Mouse (Mus musculus) T-helper 1 cell (primary cell): Measurements from ENCODE around the gene Il20ra.

Source experiments
- in situ Hi-C: fragments of 300-600 bp; cut with MboI, MseI; formaldehyde crosslinking; loops from one replicate; pipeline ENCODE4 v1.15.1; 2025; ENCODE audit warnings: high pct_unique_total_duplicates

The Il20ra gene

DNA sequence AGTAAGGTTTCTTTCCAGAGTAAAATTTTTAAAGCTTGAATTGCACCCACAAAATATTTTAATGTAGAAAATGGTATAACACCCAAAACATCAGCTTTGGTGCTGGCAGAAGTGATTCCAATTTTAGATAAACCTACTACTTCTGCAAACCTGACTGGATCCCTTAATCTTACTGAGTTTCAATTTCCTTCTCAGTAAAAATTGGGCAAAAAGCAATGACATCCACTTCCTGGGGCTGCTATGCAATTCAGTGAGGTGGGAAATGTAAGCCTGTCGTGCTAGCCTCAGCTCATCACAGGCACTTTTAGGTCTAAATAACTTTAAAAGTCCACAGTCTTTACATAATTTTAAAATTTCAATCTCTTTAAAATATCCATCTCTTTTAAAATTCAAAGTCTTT is 33.8 kb downstream of the Il20ra start:
- in situ Hi-C loops, result no loop called here

DNA sequence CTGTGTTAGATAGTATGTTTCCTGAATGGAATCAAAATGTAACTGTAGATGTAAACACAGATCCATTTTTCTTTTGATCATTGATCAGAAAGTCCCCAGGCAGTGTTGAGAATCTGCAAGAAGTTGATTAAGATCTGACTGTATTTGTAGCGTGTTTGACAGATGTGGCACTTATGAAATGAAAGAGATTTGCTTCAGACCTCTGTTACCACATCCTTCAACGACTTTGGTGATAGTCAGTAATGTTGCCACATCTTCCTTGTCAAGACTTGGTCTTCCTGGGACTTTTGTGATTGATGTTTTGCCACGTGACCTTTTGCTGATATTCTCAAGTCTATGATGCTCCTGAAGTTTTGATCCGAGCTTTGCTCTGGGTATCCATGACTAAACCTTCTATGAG is 35.3 kb downstream of the Il20ra start:
- in situ Hi-C loops, result no loop called here

DNA sequence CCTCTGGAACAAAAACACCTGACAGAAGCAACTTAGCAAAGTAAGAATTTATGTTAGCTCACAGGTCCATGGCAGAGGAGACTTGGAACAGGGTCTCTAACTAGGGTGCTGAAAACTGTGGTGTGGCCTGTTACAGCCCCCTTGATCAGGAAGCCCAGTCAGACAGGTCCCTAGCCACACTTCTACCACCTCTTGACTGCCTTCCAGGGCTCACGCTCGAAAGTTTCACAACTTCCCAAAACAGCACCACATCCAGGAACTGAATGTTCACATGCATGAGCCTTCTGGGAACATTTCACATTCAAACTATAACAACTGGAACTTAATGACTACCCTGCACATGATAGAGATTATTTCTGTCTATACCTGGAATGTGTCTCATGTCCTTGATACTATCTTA is 53.1 kb downstream of the Il20ra start:
- in situ Hi-C loops, result no loop called here

DNA sequence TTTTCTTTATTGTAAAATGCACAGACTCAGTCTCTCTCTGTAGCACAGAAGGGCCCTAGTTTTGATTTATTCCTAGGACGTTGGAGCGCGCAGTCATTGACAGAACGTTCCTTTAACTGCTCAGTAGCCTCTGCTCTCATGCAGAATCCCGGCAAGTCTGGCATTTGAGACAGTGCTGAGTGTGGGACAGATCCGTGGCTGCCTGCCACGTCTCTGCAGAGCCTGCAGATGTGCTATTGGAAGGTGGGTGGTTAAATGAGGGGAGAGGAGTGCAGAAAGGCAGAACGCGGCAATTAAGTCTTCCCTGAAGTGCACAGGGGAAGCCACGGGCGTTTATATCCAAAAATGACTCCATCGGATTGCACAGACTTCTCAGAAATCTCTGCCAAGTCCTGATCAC is 66.7 kb downstream of the Il20ra start:
- in situ Hi-C loops, result no loop called here

DNA sequence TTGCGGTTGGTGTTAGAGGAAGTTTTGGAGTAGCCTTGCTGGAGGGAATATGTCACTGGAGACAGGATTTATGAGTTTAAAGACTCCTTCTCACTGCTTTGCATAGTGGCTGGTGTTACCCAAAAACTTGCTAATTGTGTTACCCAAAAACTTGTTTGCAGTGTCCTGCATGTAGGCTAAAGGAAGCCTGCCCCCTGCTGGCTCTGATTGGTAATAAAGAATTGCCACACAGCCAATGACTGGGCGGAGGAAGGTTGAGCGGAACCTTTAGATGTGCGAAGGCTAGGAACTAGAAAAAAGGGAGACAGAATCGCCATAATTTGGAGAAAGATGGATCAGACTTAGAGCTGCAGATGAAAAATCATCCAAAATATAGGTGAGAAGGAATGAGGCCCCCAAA is 69.0 kb downstream of the Il20ra start:
- in situ Hi-C loops, result no loop called here

DNA sequence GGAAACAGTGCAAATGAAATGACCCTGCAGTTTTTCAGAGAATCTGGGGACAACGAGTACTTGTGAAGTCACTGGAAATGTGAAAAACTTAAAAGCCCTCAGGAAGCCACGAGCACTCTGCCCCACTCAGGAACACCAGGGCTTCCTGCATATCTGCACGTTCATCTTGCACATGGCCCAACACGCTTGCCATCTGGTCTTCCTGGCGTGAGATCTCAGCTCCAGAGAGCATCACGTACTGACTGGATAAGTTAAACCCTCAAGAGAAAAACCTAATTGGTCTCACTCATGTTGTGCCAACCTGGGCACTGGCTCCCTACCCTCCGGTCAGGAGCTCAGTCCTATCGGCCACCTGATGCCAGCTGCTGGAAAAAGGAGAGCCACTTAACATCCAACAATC is 82.6 kb downstream of the Il20ra start:
- in situ Hi-C loops, result no loop called here

DNA sequence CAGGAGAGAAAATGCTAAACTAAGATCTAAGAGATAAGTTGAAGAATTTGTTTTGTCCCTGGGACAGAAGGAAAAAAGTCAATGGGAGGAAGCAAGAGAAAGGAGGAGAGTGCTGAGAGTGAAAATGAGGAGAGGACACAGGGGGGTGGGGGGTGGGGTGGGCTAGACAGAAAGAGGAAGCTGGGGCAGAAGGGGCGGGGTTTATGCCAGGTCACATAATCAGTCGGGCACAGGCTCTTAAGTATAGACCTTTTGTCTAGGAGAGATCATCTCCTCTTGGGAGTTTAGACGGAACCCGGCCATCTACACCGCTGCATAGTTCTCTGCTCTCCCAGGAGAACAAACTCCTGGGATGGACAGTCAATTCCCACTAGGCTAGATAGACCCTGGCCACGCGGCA is 90.6 kb downstream of the Il20ra start:
- in situ Hi-C loops, result loop anchor here (5.0 kb wide), 1 partner anchor 46 kb away; no protein-coding TSS in a partner anchor

DNA sequence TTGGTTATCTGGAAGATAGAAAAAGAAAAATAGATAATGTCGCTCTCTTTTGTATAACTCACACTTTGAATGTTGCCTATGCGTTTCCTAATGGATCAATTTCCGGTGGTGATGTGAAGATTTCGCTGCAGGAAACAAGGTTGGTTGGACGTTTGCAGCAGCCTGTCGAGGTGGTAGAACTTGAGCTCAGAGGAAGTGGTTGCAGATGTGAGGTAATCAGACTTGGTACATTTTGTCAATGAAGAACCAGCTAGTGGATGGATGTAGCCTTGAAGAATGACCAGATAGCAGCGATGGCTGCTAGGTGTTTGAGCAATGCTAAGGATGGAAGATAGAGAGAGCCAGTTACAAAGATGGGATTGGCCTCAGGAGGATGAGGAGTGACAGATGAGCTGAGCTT is 92.4 kb downstream of the Il20ra start:
- in situ Hi-C loops, result loop anchor here (5.0 kb wide), 1 partner anchor 47 kb away; no protein-coding TSS in a partner anchor
